Mouse (Mus musculus) gastrocnemius, postnatal 4 days (tissue): ENCODE measurements around the gene Atxn1. TPM values are rescaled to one million over a fixed set of nuclear protein-coding genes. Genes with fewer than 3 reads are reported as not detected.
A peak's percentile ranks its signal among the peaks of the same experiment; 100 is the strongest.

Experiments used
- DNase-seq, 2 experiments: peaks; one replicate each; pipeline ENCODE4 v3.0.0; 2021 to 2022; ENCODE audit warnings: low spot score in 2 of 2, mixed read lengths in 2 of 2
- total RNA-seq, 2 experiments: library from RNA; stranded (reverse); gene quantifications; 2 replicates each; pipeline ENCODE4 v1.2.3; 2021

The Atxn1 gene
- total RNA-seq, 2 experiments from 2014 or later, result 24.8 to 29.0 TPM

DNA sequence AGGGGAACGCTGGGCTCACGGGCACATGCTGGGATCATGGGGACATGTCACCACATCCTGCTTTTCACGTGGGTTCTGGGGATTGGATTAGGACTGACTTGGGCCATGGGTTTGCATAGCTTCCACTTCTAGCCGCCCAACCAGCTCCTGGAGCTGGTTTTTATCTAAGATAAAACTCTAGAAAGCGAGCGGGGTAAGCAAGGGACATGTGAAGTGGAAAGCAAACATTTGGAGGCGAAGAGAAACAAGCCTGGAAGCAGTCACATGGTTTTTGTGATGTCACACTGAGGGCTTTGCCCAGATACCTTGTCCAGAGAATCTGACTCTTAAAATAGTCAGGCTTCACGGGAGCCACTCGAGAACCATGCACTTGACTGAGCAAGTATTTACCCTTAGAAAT is 427.7 kb downstream of the Atxn1 start:
- no peak for DNase-seq

DNA sequence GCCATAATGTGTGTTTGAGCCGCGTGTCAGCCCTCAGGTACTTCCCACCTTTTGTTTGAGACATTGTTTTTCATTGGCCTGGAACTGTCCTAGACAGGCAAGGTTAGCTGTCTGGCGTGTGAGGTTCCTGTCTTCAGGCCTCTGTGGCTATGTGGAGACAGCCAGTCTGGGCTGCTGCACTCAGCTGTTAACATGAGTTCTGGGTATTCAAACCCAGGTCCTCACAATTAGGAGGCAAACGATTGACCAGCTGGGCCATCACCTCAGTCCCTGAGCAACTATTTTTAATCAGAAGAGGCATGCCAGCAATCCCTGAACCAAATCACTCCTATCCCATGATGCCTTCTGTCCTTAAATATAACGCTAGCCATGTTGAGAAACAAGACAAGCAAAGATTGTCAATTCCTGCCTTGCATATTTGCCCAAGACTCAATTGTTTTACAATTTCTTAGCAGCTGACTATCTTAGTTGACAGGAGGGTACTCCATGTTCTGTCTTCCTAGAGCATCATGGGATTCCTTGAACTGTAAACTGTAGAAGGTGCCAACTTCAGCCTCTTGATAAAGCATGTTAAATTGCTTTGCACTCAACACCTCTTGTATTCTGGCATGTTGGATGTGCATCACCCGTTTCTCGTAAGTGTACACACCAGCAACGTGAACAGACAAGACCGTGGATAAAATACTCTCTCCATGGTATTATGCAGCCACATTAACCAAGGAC is 428.9 kb downstream of the Atxn1 start:
- no peak for DNase-seq

- no peak for DNase-seq
Observed at GRCm38 (mm10) chr13:45530754-45531153, 434.1 kb downstream of the Atxn1 start.

- DNase-seq, result no peak
Observed at GRCm38 (mm10) chr13:45528787-45529186, 436.0 kb downstream of the Atxn1 start.

GRCm38 (mm10) chr13:45527232-45527964 is 437.4 kb downstream of the Atxn1 start:
- DNase-seq, result no peak

- no peak for DNase-seq
Observed at GRCm38 (mm10) chr13:45526230-45526629, 438.6 kb downstream of the Atxn1 start.

DNA sequence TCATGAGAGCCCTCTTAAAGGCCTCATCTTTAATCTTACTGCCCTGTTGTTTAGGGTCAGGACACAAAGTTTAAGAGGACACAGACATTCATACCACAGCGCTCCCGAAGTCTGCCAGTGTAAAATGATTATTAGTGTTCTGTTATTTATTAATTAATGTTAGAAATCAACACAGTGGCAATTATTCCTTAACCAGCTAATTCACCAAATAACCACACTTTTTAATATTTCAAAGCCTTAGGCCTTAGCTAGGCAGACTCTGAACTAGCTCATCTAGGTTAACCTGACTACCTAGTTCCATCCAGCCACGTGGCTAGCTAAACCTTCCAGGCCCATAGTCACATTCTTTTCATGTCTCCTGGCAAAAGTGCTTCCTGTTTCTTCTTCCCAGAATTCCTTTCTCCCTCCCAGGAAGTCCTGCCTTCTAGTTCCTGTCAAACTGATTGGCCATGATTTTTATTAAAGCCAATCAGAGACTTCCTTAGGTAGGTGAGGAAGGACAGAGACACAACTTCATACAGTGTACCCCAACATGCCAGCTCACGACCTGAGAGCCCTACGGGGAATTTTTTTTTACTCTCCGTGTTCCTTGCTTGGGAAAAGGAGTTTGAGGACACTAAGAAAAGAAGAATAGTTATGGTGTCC is 439.9 kb downstream of the Atxn1 start:
- no peak for DNase-seq

DNA sequence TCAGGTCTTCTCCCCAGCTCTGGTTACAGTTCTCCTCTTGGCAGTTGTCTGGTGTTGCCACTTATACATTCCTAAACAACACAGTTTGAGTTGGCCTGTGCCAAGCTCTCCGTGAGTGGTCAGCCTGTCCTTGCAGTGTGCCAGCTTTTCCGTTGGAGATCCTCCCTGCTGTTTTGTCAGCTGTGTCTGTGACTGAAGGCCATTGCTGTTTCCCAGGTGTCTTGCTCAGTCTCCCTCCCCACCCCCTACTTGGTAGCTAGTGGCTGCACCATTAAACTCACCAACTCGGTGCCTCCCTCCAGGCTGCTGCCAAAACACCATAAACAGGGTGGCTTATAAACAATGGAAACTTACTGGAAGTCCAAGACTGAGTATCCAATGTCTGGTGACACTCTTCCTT is 440.5 kb downstream of the Atxn1 start:
- no peak for DNase-seq

DNA sequence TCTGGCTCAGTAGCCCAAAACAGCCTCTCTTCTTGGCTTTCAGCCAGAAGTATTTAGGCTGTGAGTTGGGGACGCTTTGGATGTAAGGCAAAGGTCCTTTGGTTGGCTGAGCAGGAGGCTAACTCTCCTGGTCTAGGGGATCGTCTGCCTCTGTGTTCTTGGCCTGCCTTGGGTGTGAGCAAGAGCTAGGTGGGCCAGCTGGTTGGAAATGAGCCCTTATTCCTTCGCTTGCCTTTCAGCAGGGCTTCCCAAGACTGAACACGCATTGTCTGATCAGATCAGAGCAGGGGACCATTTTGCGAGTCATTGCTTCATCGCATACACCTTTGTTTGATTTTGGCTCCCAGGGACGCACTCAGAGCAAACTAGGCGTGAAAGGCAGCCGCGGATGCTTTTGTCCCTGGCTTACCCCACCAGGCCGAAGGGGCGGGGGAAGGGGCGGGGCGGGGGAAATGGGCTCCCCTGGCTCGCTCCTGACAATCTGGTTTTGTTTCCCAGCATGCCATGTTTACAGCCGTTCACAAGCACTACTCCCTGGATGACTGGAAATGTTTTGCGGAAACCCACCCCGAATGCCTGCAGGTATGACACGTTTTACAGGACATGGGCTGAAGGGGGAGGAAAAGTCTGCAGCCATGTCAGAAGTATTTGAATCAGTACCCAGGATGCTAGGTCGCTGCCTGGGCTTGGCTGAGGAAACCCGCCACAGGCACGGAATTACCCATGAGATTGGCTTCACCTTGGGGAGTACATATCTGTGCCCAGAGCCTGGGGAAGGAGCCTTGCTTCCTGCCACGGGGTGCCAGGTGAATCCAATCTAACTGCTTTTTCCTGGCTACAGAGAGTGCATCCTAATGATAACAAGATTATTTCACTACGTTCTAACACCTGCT is 448.1 kb downstream of the Atxn1 start:
- no peak for DNase-seq

- no peak for DNase-seq
Observed at GRCm38 (mm10) chr13:45514832-45515422, 449.9 kb downstream of the Atxn1 start.

- no peak for DNase-seq
Observed at GRCm38 (mm10) chr13:45514115-45514514, 450.7 kb downstream of the Atxn1 start.

GRCm38 (mm10) chr13:45513009-45513984 is 451.5 kb downstream of the Atxn1 start:
- no peak for DNase-seq

DNA sequence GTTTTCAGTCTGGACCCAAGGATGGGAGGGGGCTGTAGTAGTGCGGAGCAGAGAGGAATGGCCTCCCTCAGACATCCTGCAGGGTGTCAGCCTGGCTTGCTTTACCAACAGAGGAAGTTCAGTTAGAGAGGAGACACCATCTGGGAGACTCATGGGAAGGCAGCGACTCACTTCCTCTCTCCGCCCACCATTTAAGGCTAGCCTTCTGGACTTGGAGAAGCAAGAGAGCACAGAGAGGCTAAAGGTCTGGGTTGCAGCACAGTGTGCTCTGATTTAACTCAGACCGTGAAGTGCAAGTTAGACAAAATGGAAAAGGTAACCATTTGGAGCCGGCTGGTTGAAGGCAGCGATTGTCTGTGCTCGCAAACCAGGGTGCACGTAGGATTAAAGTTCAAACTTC is 452.3 kb downstream of the Atxn1 start:
- DNase-seq, result no peak

GRCm38 (mm10) chr13:45511706-45512435 is 452.9 kb downstream of the Atxn1 start:
- DNase-seq, result no peak

DNA sequence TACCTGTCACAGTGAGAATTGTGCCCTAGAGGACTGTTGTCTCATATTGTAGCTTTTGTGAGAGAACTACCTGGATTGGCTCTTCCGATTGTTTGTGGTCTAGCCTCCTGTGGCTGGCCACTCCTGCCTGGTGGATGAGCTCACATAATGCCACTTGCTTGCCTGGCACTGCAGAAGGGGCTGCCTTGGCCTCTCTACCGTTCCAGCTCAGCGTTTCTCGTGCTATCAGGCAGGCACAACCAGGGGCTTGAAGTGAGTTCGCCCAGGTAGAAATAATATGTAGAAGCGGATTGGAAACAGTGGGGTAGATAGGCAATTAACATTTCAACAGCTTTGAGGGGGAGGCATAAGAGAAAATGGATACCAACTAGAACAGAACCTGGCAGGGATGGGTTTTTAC is 455.4 kb downstream of the Atxn1 start:
- DNase-seq, result no peak

GRCm38 (mm10) chr13:45508495-45508894 is 456.3 kb downstream of the Atxn1 start:
- peak in 1 of 2 experiments; percentile 41 for DNase-seq

- peak; percentile 62 to 70 for DNase-seq
Observed at GRCm38 (mm10) chr13:45507274-45508229, 457.3 kb downstream of the Atxn1 start, which contains the start of gene Gmpr. Gmpr (plus strand) TSS chr13:45507444.

DNA sequence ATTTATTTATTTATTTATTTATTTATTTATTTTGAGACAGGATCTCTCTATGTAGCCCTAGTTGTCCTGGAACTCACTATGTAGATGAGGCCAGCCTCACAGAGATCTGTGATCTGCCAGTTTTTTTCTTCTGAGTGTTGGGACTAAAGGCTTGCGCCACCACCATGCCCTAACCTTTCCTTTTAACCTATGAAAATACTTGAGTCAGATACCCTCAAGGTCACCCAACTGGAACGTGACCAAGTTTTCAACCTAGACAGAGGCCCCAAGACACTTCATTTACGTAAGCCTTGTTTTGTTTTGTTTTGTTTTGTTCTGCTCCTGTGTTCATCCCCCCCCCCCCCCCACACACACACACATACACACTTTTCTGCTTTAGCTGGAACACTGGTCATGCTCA is 459.3 kb downstream of the Atxn1 start:
- no peak for DNase-seq
